Mouse (Mus musculus): ENCODE measurements around the gene Ccdc152.
"Not testable (repeated sequence)": the region's sequence is repeated elsewhere in the genome, so short reads cannot be mapped to it uniquely, and the experiment has no call there.

The Ccdc152 gene

DNA sequence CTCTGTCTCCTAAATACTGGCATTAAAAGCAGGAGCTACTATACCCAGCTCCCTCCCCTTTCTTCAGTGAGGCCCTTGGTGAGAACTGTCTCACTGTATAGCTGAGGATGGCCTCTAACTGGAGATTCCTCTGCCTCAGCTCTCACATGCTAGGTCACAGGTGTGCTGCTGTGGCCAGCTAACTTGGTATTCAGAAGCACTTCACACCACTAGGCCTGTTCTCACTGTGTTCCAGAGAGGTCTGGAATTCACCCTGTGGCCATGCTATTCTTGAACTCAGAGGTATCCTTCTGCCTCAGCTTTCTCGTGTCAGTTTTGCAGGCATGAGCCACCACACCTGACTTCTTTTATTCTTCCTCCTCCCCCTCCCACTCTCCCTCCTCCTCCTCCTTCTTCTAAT is 30.1 kb downstream of the Ccdc152 start:
- no peak for DNase-seq

DNA sequence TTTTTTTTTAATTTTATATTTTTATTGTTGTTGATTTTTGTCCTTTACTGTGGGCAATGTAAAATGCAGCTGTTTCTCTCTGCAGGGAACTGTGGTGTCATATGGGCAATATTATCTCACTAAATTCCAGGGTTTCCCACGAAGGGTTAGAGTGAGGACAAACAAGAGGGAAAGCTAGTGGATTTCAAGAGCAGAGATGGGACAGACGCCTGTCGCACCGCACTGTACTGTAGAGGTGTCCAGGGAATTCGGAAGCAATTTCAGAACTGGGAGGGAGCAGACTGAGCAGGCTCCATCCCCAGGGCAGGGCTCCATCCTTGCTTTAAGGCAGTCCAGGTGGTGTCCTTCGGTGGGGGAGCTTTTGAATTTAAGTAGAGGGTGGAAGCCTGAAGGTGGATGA is 32.1 kb downstream of the Ccdc152 start:
- DNase-seq = peak; percentile 37

DNA sequence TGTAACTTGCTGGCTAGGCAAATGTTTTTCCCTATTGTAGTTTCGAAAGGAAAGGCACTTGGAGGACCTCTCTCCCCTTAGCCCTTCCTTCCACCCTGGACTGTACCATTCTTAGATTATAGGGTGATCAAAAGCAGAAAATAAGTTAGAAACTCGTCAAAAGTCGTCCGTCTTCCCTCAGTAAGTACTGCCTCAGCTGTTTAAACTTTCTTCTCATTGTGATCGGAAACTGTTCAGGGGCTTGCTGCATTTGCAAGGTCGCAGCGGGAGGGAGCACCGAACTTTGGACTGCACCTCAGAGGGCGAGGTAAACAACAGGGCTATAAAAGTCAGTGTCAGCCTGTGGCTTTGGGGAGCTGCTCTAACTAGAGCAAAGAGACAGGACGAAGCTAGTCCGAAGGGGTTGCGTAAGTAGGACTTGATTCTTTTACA is 32.7 kb downstream of the Ccdc152 start:
- DNase-seq = peak; percentile 89

DNA sequence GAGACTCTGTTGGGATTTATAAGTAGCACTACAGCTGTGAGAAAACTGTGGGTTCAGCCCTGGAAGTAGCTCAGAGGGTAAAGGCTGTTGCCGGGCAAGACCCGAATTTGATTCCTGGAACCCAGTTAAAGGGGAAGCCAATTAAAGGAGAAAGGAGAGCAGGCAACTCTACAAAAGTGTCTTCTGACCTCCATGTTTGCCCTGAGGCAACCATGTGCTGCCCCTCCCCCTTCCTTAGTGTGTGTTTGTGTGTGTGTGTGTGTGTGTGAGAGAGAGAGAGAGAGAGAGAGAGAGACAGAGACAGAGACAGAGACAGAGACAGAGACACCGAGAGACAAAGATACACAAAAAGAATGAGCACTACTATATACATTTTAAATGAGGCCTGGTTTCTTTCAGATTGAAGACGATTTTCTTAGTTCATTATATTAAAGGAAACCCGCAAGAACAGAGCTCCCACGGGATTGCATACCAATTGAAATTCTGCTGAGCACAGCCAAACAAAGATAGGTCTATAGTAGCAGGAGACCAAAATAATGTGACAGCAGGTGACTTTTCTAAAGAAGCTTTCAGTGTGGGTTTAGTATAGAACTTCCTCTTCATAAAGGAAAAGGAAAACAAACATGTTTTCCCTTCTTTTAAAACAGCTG is 33.2 kb downstream of the Ccdc152 start:
- no peak for DNase-seq

DNA sequence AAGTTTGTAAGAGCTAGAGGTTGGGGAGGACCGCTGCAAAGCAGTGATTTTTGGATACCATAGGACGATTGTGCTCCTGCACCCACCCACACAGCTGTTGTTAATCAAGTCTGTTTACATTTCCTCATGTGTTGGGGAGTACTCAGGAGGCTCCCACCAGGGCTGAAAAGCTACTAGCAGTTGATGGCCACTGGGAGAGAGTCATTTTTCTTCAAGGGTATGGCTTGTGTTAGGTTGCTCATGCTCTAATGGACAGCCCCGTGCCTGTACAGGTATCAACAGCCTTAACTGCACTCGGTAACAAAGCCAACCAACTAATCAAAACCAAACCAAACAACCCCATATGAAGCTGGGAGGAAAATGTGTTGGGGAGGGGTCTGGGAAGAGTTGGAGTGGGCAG is 33.8 kb downstream of the Ccdc152 start:
- no peak for DNase-seq

DNA sequence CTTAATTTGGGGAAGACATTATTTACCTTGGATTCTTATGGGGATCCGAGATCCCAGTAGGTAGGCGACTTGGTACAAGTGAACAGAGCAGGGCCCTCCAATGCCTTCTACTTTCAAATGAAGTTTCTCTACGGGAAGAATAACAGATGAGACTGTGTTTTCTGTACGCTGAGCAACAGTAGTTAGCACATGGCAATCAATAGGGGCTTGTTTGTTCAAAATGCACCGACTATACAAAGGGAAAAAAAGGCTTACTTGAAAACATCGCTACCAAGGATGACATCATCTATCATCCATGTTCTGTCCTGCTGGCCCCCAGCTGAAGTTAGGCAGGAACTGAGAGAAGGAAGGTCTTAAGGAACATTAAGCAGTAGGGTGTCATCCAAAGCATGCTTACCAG is 35.1 kb downstream of the Ccdc152 start, which contains the start of gene Selenop:
Selenop (plus strand) TSS at position 301 of the 400 bp plus-strand sequence.
- no peak for DNase-seq

DNA sequence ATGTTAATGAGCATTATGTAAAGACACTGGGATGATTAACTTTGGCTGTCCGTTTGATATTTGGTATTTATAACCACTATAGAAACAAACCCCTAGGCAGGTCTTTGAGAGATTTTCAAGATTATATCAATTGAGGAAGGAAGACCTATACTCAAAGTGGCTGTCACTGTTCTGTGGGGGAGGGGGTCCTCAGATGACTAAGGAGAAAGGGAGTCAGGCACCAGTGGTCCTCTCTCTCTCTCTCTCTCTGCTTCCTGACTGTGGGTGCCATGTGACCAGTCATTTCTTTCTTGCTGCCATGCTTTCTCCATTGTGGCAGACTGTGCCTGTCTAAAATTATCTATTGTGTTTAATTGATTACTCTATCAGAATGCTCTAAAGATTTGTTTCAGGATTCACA is 38.5 kb downstream of the Ccdc152 start:
- no peak for DNase-seq

DNA sequence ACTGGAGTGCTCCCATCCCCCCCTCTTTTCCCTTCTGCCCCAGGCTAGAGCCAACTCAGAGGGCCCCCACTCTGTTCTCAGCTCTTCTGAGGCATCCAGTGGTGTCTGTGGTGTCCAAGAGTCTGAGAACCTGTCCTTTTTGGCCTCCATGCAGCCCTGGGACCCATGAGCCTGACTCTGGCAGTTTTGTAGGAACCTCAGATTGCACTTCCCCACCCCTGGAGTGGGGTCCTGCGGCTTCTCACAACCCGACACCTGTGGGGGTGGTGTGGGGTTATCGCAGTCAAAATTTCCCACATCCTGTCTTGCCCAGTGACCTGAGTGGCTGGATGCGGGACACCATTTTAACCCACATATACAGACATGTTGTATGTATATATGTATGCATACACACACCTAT is 39.0 kb downstream of the Ccdc152 start:
- DNase-seq = no peak

DNA sequence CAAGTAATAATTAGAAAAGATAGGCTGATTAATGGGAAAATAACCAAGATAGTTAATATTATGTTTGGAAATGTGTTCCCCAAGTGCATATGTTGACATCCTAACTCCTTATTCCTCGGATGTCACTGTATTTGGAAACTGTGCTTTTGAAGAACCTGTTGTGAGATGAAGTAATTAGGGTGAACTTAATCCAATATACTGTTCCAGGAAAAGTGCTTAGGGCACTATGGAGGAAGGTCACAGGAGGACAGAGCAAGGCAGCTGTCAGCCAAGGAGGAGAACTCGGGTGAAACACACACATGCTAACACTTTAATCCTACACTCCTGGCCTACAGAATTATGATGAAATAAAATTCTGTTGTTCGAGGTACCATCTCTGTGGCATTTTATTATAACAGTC is 40.4 kb downstream of the Ccdc152 start:
- no peak for DNase-seq

DNA sequence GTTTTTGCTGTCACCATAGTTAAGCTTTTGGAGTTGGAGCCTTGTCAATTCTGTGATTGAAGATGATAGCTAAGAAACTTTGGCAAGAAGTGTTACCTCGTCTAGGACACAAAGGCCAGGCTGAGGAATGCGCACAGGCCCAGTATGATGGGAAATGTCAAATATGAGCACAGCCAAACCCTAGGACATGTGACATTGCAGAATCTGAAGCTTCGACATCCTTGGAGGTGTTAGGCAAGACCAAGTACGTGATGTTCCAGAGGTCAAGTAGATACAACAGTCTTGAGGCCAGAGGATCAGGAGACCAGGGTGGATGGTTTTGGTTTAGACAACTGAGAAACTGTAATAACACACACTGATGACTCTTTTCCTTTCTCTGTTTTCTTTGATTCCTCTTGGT is 43.0 kb downstream of the Ccdc152 start:
- no peak for DNase-seq

DNA sequence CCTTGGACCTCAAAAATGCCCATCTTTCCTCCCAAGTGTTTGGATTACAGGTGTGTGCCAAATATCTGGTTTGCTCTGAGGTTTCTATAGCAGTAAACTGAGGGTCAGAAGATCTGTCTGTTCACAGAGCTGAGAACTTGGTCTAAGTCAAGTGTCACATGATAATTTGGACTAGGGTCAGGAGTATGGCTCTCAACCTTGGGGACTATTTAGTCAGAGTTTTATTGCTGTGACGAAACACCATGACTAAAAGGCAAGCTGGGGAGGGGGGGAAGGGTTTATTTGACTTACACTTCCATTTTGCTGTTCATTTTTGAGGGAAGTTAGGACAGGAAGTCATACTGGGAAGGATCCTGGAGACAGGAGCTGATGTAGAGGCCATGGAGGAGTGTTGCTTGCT is 44.3 kb downstream of the Ccdc152 start:
- no peak for DNase-seq

DNA sequence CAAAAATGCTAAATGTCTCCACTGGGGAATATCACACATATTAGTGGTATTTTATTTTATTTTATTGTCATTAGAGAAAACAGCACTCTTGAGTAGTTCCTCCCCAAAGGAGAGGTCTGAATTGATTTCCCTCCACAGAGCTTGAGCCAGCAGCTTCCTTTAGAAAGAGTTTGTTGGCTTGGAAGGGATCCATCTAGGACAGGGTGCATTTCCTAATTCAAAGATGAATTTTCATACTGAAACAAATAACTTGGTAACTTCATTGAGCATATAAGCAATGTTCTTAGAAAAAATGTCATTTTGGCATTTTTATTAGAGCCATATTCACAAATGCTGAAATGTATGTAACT is 51.6 kb downstream of the Ccdc152 start:
- no peak for DNase-seq

DNA sequence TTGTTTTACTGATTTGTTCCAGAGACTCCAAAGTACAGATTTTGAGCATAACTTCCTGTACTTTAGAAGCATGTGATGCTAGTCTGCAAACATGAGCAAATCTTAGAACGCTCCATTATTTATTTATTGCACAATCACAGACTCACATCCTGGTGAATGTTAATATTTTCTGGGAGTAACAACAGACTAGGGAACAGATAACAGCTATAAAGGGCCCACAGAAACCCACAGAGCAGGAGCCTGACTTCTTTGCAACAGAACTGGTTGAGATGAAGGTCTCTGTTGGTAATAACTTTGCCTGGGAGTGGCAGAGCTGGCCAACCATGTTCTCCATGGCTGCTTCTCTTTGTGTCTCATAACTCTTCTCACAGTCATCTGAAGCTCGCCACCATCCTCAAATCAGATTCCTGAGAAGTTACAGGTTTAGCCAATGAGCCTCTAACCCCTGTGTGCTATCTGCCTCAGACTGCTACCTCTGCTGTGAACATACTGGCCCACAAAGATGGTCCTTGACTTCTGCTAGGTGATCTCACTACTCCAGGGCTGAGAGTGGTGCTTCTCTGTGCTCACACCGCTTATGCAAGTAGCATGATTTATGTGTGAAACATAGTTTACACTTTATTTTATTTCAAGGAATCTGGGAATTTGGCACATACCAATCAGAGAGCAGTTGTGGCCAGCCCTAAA is 52.2 kb downstream of the Ccdc152 start:
- DNase-seq = peak; percentile 26

DNA sequence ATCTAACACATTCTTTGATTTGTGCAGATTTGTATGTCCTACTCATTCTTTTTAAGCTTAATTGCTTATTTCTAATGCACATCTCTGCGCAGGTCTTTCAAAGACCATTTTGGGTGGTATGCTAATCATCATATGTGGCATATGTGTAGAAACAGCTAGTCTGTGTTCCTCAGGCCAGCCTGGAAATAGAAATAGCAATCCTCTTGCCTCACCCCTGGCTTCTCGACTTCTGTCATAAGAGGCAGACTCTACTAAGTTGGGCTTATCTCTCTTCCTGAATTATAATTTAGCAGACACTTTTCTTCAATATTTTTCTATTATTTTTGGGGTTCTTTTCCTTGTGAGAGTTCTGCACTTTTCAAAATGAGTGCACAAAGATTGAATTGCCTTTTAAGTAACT is 52.7 kb downstream of the Ccdc152 start:
- DNase-seq = peak; percentile 30

DNA sequence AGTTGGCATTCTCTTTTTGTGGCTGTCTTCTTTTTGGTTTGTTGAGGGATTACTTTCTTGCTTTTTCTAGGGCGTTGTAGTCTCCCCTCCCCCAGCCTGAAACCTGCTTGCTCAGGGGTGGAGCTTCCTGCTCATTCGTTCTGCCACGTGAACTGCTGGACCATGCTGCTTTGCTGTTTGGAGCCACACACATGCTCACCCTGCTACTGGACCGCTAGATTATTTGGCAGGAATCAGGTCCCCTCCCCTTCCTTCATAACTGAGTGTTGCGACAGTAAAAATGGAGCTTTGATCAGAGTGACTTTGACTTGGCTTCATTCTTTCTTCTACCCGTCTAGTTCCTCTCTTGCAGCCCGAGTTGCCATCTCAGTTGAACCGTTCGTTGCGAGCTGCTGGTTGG is 58.3 kb downstream of the Ccdc152 start:
- not testable (repeated sequence) for DNase-seq

DNA sequence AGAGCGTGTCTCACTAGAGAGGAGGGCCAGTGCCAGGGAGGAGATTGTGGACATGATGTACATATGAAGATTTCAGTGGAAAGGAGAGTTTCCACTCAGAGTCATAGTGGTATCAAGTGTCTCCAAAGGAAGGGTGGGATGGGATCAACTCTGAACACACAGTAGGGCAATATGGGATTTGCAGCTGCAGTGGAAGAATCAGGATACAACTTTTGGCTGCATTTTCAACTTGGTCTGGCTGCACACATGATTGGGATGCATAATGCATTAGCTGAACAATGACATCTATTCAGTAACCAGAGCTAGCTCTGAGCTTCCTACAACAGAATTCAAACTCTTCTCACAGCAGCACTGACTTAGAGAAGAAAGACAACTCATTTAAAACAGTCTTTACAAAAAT is 65.4 kb downstream of the Ccdc152 start:
- no peak for DNase-seq

DNA sequence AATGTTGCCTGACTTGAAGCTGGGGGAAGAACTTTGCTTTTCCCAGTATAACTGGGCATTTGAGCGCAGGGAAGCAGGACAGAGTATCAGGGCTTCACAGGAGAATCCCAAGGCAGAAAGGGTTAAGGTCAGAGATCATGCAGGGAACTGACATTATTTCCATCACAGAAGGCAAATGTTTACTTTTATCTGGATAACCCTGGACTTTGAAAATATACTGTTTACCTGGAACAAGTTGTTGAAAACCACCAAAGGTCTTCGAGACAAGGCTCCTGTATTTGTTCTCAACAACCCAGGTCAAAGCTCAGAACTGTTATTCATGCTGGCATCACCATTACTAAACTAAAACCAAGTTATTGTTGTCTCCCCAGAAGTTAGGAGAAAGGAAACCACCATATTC is 67.0 kb downstream of the Ccdc152 start:
- no peak for DNase-seq

DNA sequence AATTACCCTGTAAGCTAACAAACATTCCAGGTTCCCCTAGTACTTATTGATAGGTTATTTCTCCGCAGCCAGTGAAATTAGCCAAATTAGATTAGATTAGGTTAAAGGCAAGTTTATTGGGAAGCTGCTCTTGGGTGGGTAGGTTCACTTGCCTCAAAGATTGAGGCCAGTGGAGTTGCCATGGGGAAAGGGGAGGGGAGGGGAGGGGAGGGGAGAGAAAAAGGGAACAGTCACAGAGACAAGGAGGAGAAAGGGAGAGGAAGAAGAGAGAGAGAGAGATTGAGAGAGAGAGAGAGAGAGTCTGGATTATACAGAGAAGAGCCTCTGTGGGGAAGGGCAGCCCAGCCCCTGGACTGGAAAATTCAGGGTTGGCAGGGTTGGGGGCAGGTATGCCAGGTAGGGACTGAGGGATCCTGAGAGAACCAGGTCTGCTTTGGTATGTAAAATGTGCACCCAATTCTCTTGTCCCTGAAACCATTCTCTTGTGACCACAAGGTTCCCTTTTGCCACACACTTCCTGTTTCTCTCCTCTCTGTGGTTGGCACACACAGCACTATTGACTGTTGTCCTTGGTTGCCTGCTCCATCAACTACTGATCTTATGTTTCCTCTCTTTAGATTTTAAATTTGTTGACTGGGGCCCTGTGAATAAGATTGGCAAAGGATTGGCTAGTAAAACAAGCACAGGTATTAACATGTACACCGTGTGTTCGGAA is 69.3 kb downstream of the Ccdc152 start:
- DNase-seq = no peak

DNA sequence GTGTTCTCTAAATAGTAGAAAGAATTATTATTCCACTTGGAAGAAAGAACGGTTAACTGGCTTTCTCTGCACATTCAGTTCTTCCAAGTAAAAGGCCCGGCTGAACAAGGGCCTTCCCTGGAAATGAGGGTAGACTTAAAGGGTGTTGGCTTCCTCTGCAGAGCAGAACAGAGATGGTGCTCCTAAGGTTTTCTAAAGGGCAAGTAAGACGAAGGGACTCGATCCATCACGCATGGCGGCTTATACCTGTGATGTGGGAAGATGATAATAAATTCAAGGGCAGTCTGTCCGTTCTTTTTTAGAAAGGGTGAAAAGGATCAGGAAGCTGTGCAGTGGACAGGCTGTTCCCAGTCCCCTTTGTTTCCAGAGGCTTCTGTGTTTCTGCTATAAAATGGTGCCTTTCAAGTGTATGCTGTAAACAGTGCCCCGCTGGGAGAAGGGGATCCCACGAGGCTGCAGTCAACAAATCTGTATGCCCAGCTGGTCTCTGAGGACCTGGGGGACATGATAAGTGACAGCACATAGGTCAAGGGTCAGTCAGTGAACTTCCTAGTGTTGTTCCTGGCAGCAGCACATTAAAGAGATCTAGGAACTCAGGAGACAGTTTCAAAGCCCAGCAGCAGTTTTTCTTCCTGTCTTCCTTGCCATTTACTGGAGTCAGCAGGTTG is 71.0 kb downstream of the Ccdc152 start:
- peak; percentile 14 for DNase-seq

DNA sequence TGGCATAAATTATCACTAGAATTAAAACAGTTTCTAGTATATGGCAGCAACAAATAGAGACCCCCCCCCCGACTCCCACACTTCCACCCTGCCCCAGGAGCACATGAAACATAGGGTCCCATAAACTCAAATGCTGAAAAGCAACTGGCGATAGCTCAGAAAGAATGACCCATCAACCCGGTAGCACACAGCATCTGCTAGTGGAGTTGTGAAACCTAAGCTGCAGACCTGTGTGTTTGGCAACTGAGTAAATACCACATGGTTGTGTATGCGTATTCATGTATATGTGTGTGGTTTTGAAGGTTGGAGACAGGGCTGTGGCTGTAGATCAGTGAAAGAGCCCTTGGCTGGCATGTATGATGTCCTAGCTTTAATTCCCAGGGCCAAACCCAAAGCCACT is 72.3 kb downstream of the Ccdc152 start:
- DNase-seq = no peak

Data from lung, postnatal 14 days (tissue).